In genomic region chr2:120403986-120404822, GRCm38 (mm10) we compare ENCODE assay signal across 8 mouse cellular contexts. TPM values are rescaled to one million over a fixed set of nuclear protein-coding genes. Genes with fewer than 3 reads are reported as not detected.
A peak's percentile ranks its signal among the peaks of the same experiment; 100 is the strongest.
DNase-seq lines count a peak whose midpoint lies in the region; ATAC-seq and TF ChIP-seq lines count a peak whose summit lies in the region.

Tmem87a (minus strand) TSS chr2:120404113.

- under 1% methylated on average over 34 of the region's 34 CpGs for WGBS in heart, embryonic 12.5 days
- WGBS in kidney, postnatal 0 days, result under 1% methylated on average over 34 of the region's 34 CpGs
- WGBS in liver, embryonic 11.5 days, result under 1% methylated on average over 34 of the region's 34 CpGs
- WGBS in stomach, embryonic 14.5 days, result under 1% methylated on average over 34 of the region's 34 CpGs

- H3K9ac ChIP-seq in heart, embryonic 12.5 days, result peak within 1 kb of the TSS; percentile 95
- H3K9ac ChIP-seq in kidney, postnatal 0 days (ENCODE audit: low read depth, low read length), result peak within 1 kb of the TSS; percentile 74
- H3K9ac ChIP-seq in liver, embryonic 11.5 days (ENCODE audit: low read depth, low read length), result peak within 1 kb of the TSS; percentile 88
- peak within 1 kb of the TSS; percentile 76 for H3K9ac ChIP-seq in stomach, embryonic 14.5 days (replicated peaks; ENCODE audit: low read depth, low read length)

- H3K4me3 ChIP-seq in heart, embryonic 12.5 days, result peak within 1 kb of the TSS; percentile 95
- H3K4me3 ChIP-seq in kidney, postnatal 0 days (replicated peaks; ENCODE audit: low read depth, low read length), result peak within 1 kb of the TSS; percentile 80
- peak within 1 kb of the TSS; percentile 58 for H3K4me3 ChIP-seq in liver, embryonic 11.5 days (ENCODE audit: low read depth, low read length)
- H3K4me3 ChIP-seq in stomach, embryonic 14.5 days (ENCODE audit: low read depth, low read length), result peak within 1 kb of the TSS; percentile 79

- DNase-seq in CD4-positive helper T cell, adult 2 months (ENCODE audit: low read depth, low spot score), result peak; percentile 96
- peak; percentile 94 for DNase-seq in brain, embryonic 18.5 days (ENCODE audit: low read depth, low spot score)
- peak; percentile 99 for DNase-seq in kidney, postnatal 0 days (ENCODE audit: low spot score)
- peak; percentile 94 for DNase-seq in liver, embryonic 11.5 days (ENCODE audit: low spot score)
- DNase-seq in naive thymus-derived CD4-positive, alpha-beta T cell, adult 2 months (ENCODE audit: low read depth), result peak; percentile 96

- peaks cover 12% of the 10 kb centered on the region for H3K4me1 ChIP-seq in heart, embryonic 12.5 days (replicated peaks)
- peaks cover 5% of the 10 kb centered on the region; the same call in 1 of the 2 replicates for H3K4me1 ChIP-seq in kidney, postnatal 0 days (replicated peaks; ENCODE audit: insufficient read depth, low read length)
- H3K4me1 ChIP-seq in liver, embryonic 11.5 days (replicated peaks; ENCODE audit: control insufficient read depth, insufficient read depth, low read length), result peaks cover 8% of the 10 kb centered on the region
- 0 out of 2 replicates have a peak, but pooled peaks cover 8% of the 10 kb centered on the region for H3K4me1 ChIP-seq in stomach, embryonic 14.5 days (ENCODE audit: control insufficient read depth, insufficient read depth, low read length)

- H3K9me3 ChIP-seq in heart, embryonic 12.5 days (replicated peaks), result no peaks in the 10 kb centered on the region
- H3K9me3 ChIP-seq in kidney, postnatal 0 days (replicated peaks; ENCODE audit: low read length), result no peaks in the 10 kb centered on the region; the same call in 1 of the 2 replicates
- no peaks in the 10 kb centered on the region for H3K9me3 ChIP-seq in liver, embryonic 11.5 days (ENCODE audit: control insufficient read depth, low read length)
- no peaks in the 10 kb centered on the region for H3K9me3 ChIP-seq in stomach, embryonic 14.5 days (ENCODE audit: control insufficient read depth, low read depth, low read length)

- peak; percentile 95 for ATAC-seq in erythroid progenitor cell, adult 5-6 weeks (replicated peaks; ENCODE audit: low FRiP score, poor library complexity, severe bottlenecking)
- peak; percentile 98 for ATAC-seq in heart, embryonic 12.5 days (ENCODE audit: insufficient number of reproducible peaks, low FRiP score)
- peak; percentile 98 for ATAC-seq in kidney, postnatal 0 days (replicated peaks; ENCODE audit: low FRiP score, low read depth)
- ATAC-seq in liver, embryonic 11.5 days (replicated peaks; ENCODE audit: low FRiP score), result peak; percentile 99
- ATAC-seq in stomach, embryonic 14.5 days (ENCODE audit: insufficient number of reproducible peaks, insufficient read depth, low FRiP score, low read depth), result peak; percentile 99

- peak within 1 kb of the TSS; percentile 99 for H3K27ac ChIP-seq in heart, embryonic 12.5 days (ENCODE audit: poor library complexity, severe bottlenecking)
- peak within 1 kb of the TSS; percentile 98 for H3K27ac ChIP-seq in kidney, postnatal 0 days
- peak within 1 kb of the TSS; percentile 89 for H3K27ac ChIP-seq in liver, embryonic 11.5 days (ENCODE audit: low read depth, low read length)
- H3K27ac ChIP-seq in stomach, embryonic 14.5 days (ENCODE audit: low read length), result peak within 1 kb of the TSS; percentile 98

- TF ChIP-seq CTCF in kidney, postnatal 0 days (IDR thresholded peaks at IDR 0.05; ENCODE audit: low read depth), result no peak

- peaks cover 15% of the 10 kb centered on the region; the same call in 1 of the 2 replicates for H3K36me3 ChIP-seq in heart, embryonic 12.5 days
- H3K36me3 ChIP-seq in kidney, postnatal 0 days (ENCODE audit: insufficient read depth, low read length), result 0 out of 2 replicates have a peak, but pooled peaks cover 4% of the 10 kb centered on the region
- H3K36me3 ChIP-seq in liver, embryonic 11.5 days (ENCODE audit: control insufficient read depth, insufficient read depth, low read length), result peaks cover 2% of the 10 kb centered on the region; the same call in 1 of the 2 replicates
- no peaks in the 10 kb centered on the region for H3K36me3 ChIP-seq in stomach, embryonic 14.5 days (ENCODE audit: control insufficient read depth, insufficient read depth, low read length)

- H3K4me2 ChIP-seq in heart, embryonic 12.5 days, result peak within 1 kb of the TSS; percentile 76
- peak within 1 kb of the TSS; percentile 75 for H3K4me2 ChIP-seq in kidney, postnatal 0 days (ENCODE audit: low read length)
- peak within 1 kb of the TSS; percentile 84 for H3K4me2 ChIP-seq in liver, embryonic 11.5 days
- H3K4me2 ChIP-seq in stomach, embryonic 14.5 days (replicated peaks; ENCODE audit: low read depth, low read length), result peak within 1 kb of the TSS; percentile 92

- H3K27me3 ChIP-seq in heart, embryonic 12.5 days (replicated peaks), result no peaks in the 10 kb centered on the region
- H3K27me3 ChIP-seq in kidney, postnatal 0 days (ENCODE audit: insufficient read depth, low read length), result no peaks in the 10 kb centered on the region
- H3K27me3 ChIP-seq in liver, embryonic 11.5 days (replicated peaks; ENCODE audit: control insufficient read depth, insufficient read depth, low read length), result no peaks in the 10 kb centered on the region
- no peaks in the 10 kb centered on the region for H3K27me3 ChIP-seq in stomach, embryonic 14.5 days (ENCODE audit: control insufficient read depth, insufficient read depth, low read length)

RNA-seq across cellular contexts. Expression of gene Tmem87a, which starts in this region (rescaled TPM):
- total RNA-seq in erythroid progenitor cell, adult 5-6 weeks (2015; ENCODE audit: low replicate concordance), result 15.1 and 19.3 TPM in 2 replicates
- 27.1 and 37.3 TPM in 2 replicates for total RNA-seq in erythroid progenitor cell, adult 5-6 weeks (2017; ENCODE audit: low replicate concordance)
- 6.6 and 7.2 TPM in 2 replicates for polyA plus RNA-seq in heart, embryonic 12.5 days (2016; fragmentation: Nextera tagmentation; extraction: Ambion mirVana)
- polyA plus RNA-seq in kidney, postnatal 0 days (2015; fragmentation: Nextera tagmentation; extraction: Ambion mirVana), result 10.4 and 12.0 TPM in 2 replicates
- polyA plus RNA-seq in liver, embryonic 11.5 days (2014; fragmentation: Nextera tagmentation; extraction: Ambion mirVana), result 7.1 and 9.2 TPM in 2 replicates
- polyA plus RNA-seq in stomach, embryonic 14.5 days (2014; fragmentation: Nextera tagmentation; extraction: Ambion mirVana), result 23.2 and 28.7 TPM in 2 replicates

Comparison
In these comparisons a context has a peak if more than half of its experiments do, and no peak if none do; other contexts are left out.
1. Peak in every context shown above with its lines: DNase-seq, ATAC-seq, H3K4me3 ChIP-seq and H3K27ac ChIP-seq.